8 mouse cellular contexts compared by ENCODE assay signal in genomic region chr1:63115096-63115495, GRCm38 (mm10). TPM values are rescaled to one million over a fixed set of nuclear protein-coding genes. Genes with fewer than 3 reads are reported as not detected.
A peak's percentile ranks its signal among the peaks of the same experiment; 100 is the strongest.
DNase-seq lines count a peak whose midpoint lies in the region; ATAC-seq and TF ChIP-seq lines count a peak whose summit lies in the region.

No protein-coding gene starts in this region.

- peak overlapping the region; percentile 99 for H3K9ac ChIP-seq in heart, embryonic 15.5 days
- H3K9ac ChIP-seq in hindbrain, embryonic 11.5 days (ENCODE audit: low read depth, low read length) = peak overlapping the region; percentile 100
- H3K9ac ChIP-seq in midbrain, embryonic 13.5 days (replicated peaks) = peak overlapping the region; percentile 99

- intact Hi-C loops in heart, postnatal 36 days (cut with DNase I) = loop anchor here (2.0 kb wide), 1 partner anchor 60 kb away; no protein-coding TSS in a partner anchor

- H3K9me3 ChIP-seq in heart, embryonic 15.5 days (replicated peaks) = no peaks in the 10 kb centered on the region
- no peaks in the 10 kb centered on the region for H3K9me3 ChIP-seq in G1E (replicated peaks)
- H3K9me3 ChIP-seq in hindbrain, embryonic 11.5 days (ENCODE audit: control insufficient read depth, low read length) = no peaks in the 10 kb centered on the region
- H3K9me3 ChIP-seq in midbrain, embryonic 13.5 days = no peaks in the 10 kb centered on the region

- no peak for DNase-seq in heart, postnatal 36 days
- no peak for DNase-seq in G1E (ENCODE audit: low spot score)
- DNase-seq in hindbrain, embryonic 11.5 days (ENCODE audit: low spot score) = no peak
- DNase-seq in left cerebral cortex, adult 18-20 months (ENCODE audit: low spot score in 2 of 2) = no peak
- no peak for DNase-seq in layer of hippocampus, adult 9-10 months (ENCODE audit: low spot score)
- DNase-seq in gastrocnemius, postnatal 4 days (ENCODE audit: low spot score in 2 of 2) = no peak

- WGBS in heart, embryonic 15.5 days = 19% methylated on average over 4 of the region's 4 CpGs
- 38% methylated on average over 4 of the region's 4 CpGs for WGBS in hindbrain, embryonic 11.5 days
- WGBS in midbrain, embryonic 13.5 days = 14% methylated on average over 4 of the region's 4 CpGs

- H3K27me3 ChIP-seq in heart, embryonic 15.5 days = no peaks in the 10 kb centered on the region
- no peaks in the 10 kb centered on the region for H3K27me3 ChIP-seq in G1E (ENCODE audit: insufficient read depth, low read length)
- H3K27me3 ChIP-seq in hindbrain, embryonic 11.5 days (ENCODE audit: control insufficient read depth, insufficient read depth, low read length) = no peaks in the 10 kb centered on the region
- no peaks in the 10 kb centered on the region for H3K27me3 ChIP-seq in midbrain, embryonic 13.5 days

- no peak for ATAC-seq in heart, embryonic 15.5 days (replicated peaks; ENCODE audit: insufficient number of reproducible peaks, insufficient read depth, low FRiP score, low read depth)
- ATAC-seq in G1E (ENCODE audit: extremely low read depth, insufficient number of reproducible peaks, low FRiP score, poor library complexity, severe bottlenecking) = no peak
- no peak for ATAC-seq in hindbrain, embryonic 11.5 days (ENCODE audit: low FRiP score)
- no peak for ATAC-seq in midbrain, embryonic 13.5 days

- no peak for TF ChIP-seq CTCF in G1E (IDR thresholded peaks at IDR 0.05; ENCODE audit: low read depth, low read length)

- H3K36me3 ChIP-seq in heart, embryonic 15.5 days = peaks cover 16% of the 10 kb centered on the region
- peaks cover 41% of the 10 kb centered on the region for H3K36me3 ChIP-seq in G1E (replicated peaks)
- H3K36me3 ChIP-seq in hindbrain, embryonic 11.5 days (ENCODE audit: control insufficient read depth, insufficient read depth, low read length) = no peaks in the 10 kb centered on the region
- peaks cover 17% of the 10 kb centered on the region for H3K36me3 ChIP-seq in midbrain, embryonic 13.5 days

- H3K27ac ChIP-seq in heart, embryonic 15.5 days = peak overlapping the region; percentile 96
- peak overlapping the region; percentile 98; the same call in 1 of the 2 replicates for H3K27ac ChIP-seq in hindbrain, embryonic 11.5 days (ENCODE audit: low read depth, low read length)
- H3K27ac ChIP-seq in midbrain, embryonic 13.5 days = peak overlapping the region; percentile 98

- peak overlapping the region; percentile 72 for H3K4me2 ChIP-seq in heart, embryonic 15.5 days
- H3K4me2 ChIP-seq in hindbrain, embryonic 11.5 days (replicated peaks; ENCODE audit: low read depth, low read length) = peak overlapping the region; percentile 87
- H3K4me2 ChIP-seq in midbrain, embryonic 13.5 days (replicated peaks) = peak overlapping the region; percentile 86

- peaks cover 27% of the 10 kb centered on the region for H3K4me1 ChIP-seq in heart, embryonic 15.5 days (replicated peaks)
- peaks cover 40% of the 10 kb centered on the region for H3K4me1 ChIP-seq in G1E (ENCODE audit: insufficient read depth, low read depth, low read length)
- no peaks in the 10 kb centered on the region; the same call in 1 of the 2 replicates for H3K4me1 ChIP-seq in hindbrain, embryonic 11.5 days (replicated peaks; ENCODE audit: control insufficient read depth, insufficient read depth, low read length)
- H3K4me1 ChIP-seq in midbrain, embryonic 13.5 days (replicated peaks) = peaks cover 42% of the 10 kb centered on the region

- H3K4me3 ChIP-seq in heart, embryonic 15.5 days = peak overlapping the region; percentile 95
- H3K4me3 ChIP-seq in G1E (ENCODE audit: low read depth, low read length) = peak overlapping the region; percentile 78
- peak overlapping the region; percentile 86 for H3K4me3 ChIP-seq in hindbrain, embryonic 11.5 days (ENCODE audit: low read depth, low read length)
- H3K4me3 ChIP-seq in midbrain, embryonic 13.5 days (replicated peaks) = peak overlapping the region; percentile 95

RNA-seq across cellular contexts. Expression of gene Ino80d, which starts 0.6 kb away (rescaled TPM):
- 7.1 and 9.1 TPM in 2 replicates for polyA plus RNA-seq in heart, embryonic 15.5 days (2015; fragmentation: Nextera tagmentation; extraction: Ambion mirVana)
- total RNA-seq in heart, postnatal 36 days (2021) = 10 to 100 TPM; 18.9 to 21.1 TPM
- total RNA-seq in G1E (2014; fragmentation: Nextera tagmentation) (86.8 and 92.7 TPM in 2 replicates), G1E (2017) (20.9 and 24.5 TPM in 2 replicates)
- polyA plus RNA-seq in G1E (2012) = 3.6 and 4.6 TPM in 2 replicates
- polyA plus RNA-seq in hindbrain, embryonic 11.5 days (2014; fragmentation: Nextera tagmentation; extraction: Ambion mirVana) = 10.5 and 16.8 TPM in 2 replicates
- polyA plus RNA-seq in midbrain, embryonic 13.5 days (2015; fragmentation: Nextera tagmentation; extraction: Ambion mirVana) = 9.7 and 12.2 TPM in 2 replicates
- total RNA-seq in left cerebral cortex, adult 18-20 months (2021) = 10 to 100 TPM; 28.6 to 28.7 TPM
- 10 to 100 TPM; 26.5 to 26.6 TPM for total RNA-seq in gastrocnemius, postnatal 4 days (2021)
